Mouse (Mus musculus) myocyte (in vitro differentiated cells): ENCODE results near the gene 5730596B20Rik. TPM values are rescaled to one million over a fixed set of nuclear protein-coding genes. Genes with fewer than 3 reads are reported as not detected.
A peak's percentile ranks its signal among the peaks of the same experiment; 100 is the strongest.

ENCODE experiments used
- H3K27me3 ChIP-seq: one replicate; pipeline ENCODE4 v1.6.1; 2011; ENCODE audit not compliant: control insufficient read depth, insufficient read depth, insufficient read length
- H3K36me3 ChIP-seq: one replicate; pipeline ENCODE4 v1.6.1; 2011; ENCODE audit not compliant: control insufficient read depth, insufficient read depth
- H3K4me2 ChIP-seq: one replicate; pipeline ENCODE4 v1.6.1; 2011; ENCODE audit warnings: low read depth, control low read depth
- H3K4me3 ChIP-seq: one replicate; pipeline ENCODE4 v1.5.1; 2011; ENCODE audit warnings: mild to moderate bottlenecking, control low read depth, moderate library complexity
- H3K79me2 ChIP-seq: one replicate; pipeline ENCODE4 v1.6.1; 2011; ENCODE audit not compliant: control insufficient read depth, insufficient read depth
- H3ac ChIP-seq: one replicate; pipeline ENCODE4 v1.6.1; 2011; ENCODE audit not compliant: control insufficient read depth, insufficient read length
- CEBPB ChIP-seq: IDR thresholded peaks from 2 replicates; pipeline ENCODE4 v1.6.1; 2011; ENCODE audit warnings: mild to moderate bottlenecking, moderate library complexity; ENCODE audit not compliant: poor library complexity, insufficient read depth, severe bottlenecking
- E2F4 ChIP-seq: IDR thresholded peaks from one replicate; pipeline ENCODE4 v1.6.1; 2011; ENCODE audit warnings: mild to moderate bottlenecking, control low read depth, moderate library complexity; ENCODE audit not compliant: insufficient read depth
- MAX ChIP-seq: IDR thresholded peaks from one replicate; pipeline ENCODE4 v1.6.1; 2011; ENCODE audit warnings: low read depth, mild to moderate bottlenecking, control low read depth
- MYOD1 ChIP-seq, 3 experiments: IDR thresholded peaks; one replicate each; pipeline ENCODE4 v1.6.1; 2011; ENCODE audit warnings: control low read depth in 2 of 3, low read depth in 2 of 3, mild to moderate bottlenecking in 2 of 3, moderate library complexity in 1 of 3; ENCODE audit not compliant: insufficient read length in 2 of 3, control insufficient read depth in 1 of 3
- MYOG ChIP-seq, 3 experiments: IDR thresholded peaks; one replicate each; pipeline ENCODE4 v1.6.1; 2011; ENCODE audit warnings: control low read depth in 2 of 3, low read depth in 2 of 3, mild to moderate bottlenecking in 2 of 3; ENCODE audit not compliant: insufficient read length in 2 of 3, control insufficient read depth in 1 of 3, insufficient read depth in 1 of 3
- POLR2A ChIP-seq: IDR thresholded peaks from one replicate; pipeline ENCODE4 v1.6.1; 2011; ENCODE audit warnings: low read depth, mild to moderate bottlenecking, control low read depth, moderate library complexity; ENCODE audit not compliant: insufficient read length
- POLR2AphosphoS2 ChIP-seq: IDR thresholded peaks from one replicate; pipeline ENCODE4 v1.6.1; 2011; ENCODE audit warnings: low read depth, control low read depth; ENCODE audit not compliant: insufficient read length
- REST ChIP-seq: IDR thresholded peaks from one replicate; pipeline ENCODE4 v1.6.1; 2011; ENCODE audit warnings: mild to moderate bottlenecking, control low read depth, moderate library complexity; ENCODE audit not compliant: insufficient read depth, insufficient read length
- SRF ChIP-seq: IDR thresholded peaks from one replicate; pipeline ENCODE4 v1.6.1; 2011; ENCODE audit warnings: low read depth; ENCODE audit not compliant: control insufficient read depth, insufficient read length
- TCF12 ChIP-seq: IDR thresholded peaks from one replicate; pipeline ENCODE4 v1.6.1; 2011; ENCODE audit warnings: mild to moderate bottlenecking, control low read depth; ENCODE audit not compliant: poor library complexity, insufficient read depth, severe bottlenecking
- TCF3 ChIP-seq: IDR thresholded peaks from one replicate; pipeline ENCODE4 v1.6.1; 2011; ENCODE audit warnings: low read depth, control low read depth; ENCODE audit not compliant: insufficient read length
- USF1 ChIP-seq: IDR thresholded peaks from one replicate; pipeline ENCODE4 v1.6.1; 2011; ENCODE audit warnings: low read depth, mild to moderate bottlenecking, control low read depth, moderate library complexity
- polyA plus RNA-seq: library from polyadenylated mRNA; unstranded; fragments of >200 nt; fragmentation: generic; extraction: Trizol; gene quantifications from one replicate; pipeline ENCODE4 v1.2.1, GENCODE M21; 2012; ENCODE audit warnings: missing spikeins

Gene 5730596B20Rik
- polyA plus RNA-seq, 1 experiment, result 0.11 TPM

- no peaks in the 10 kb centered on the region for H3K27me3 ChIP-seq
- H3K4me2 ChIP-seq, result no peak overlapping the region
- H3K36me3 ChIP-seq, result no peaks in the 10 kb centered on the region
- no peak overlapping the region for H3K4me3 ChIP-seq
- peaks cover 7% of the 10 kb centered on the region for H3K79me2 ChIP-seq
- no peak for TF ChIP-seq SRF
- TF ChIP-seq MYOG (IDR thresholded peaks at IDR 0.05; ENCODE audit: control insufficient read depth in 1 of 3, insufficient read depth in 1 of 3, insufficient read length in 2 of 3, low read depth in 2 of 3), result no peak
- TF ChIP-seq POLR2A, result no peak
- TF ChIP-seq USF1, result no peak
- no peak for TF ChIP-seq CEBPB
- TF ChIP-seq REST, result no peak
- no peak for TF ChIP-seq TCF12
- no peak for TF ChIP-seq E2F4
- TF ChIP-seq MAX, result no peak
- TF ChIP-seq POLR2AphosphoS2, result no peak
- TF ChIP-seq MYOD1 (IDR thresholded peaks at IDR 0.05; ENCODE audit: control insufficient read depth in 1 of 3, insufficient read length in 2 of 3, low read depth in 2 of 3), result no peak
- TF ChIP-seq TCF3, result no peak
- no peak overlapping the region for H3ac ChIP-seq
These were observed 21.8 kb upstream of the 5730596B20Rik start for GRCm38 (mm10) chr6:52155471-52155870.

- Histone ChIP-seq H3K4me2 (no peak overlapping the region), H3ac (no peak overlapping the region), H3K4me3 (no peak overlapping the region), H3K27me3 (no peaks in the 10 kb centered on the region), H3K36me3 (no peaks in the 10 kb centered on the region), H3K79me2 (peaks cover 13% of the 10 kb centered on the region)
- no peak for TF ChIP-seq USF1
- no peak for TF ChIP-seq MAX
- TF ChIP-seq CEBPB, result no peak
- TF ChIP-seq MYOG (IDR thresholded peaks at IDR 0.05; ENCODE audit: control insufficient read depth in 1 of 3, insufficient read depth in 1 of 3, insufficient read length in 2 of 3, low read depth in 2 of 3), result no peak
- no peak for TF ChIP-seq SRF
- TF ChIP-seq POLR2A, result no peak
- no peak for TF ChIP-seq REST
- TF ChIP-seq POLR2AphosphoS2, result no peak
- TF ChIP-seq E2F4, result no peak
- no peak for TF ChIP-seq TCF12
- TF ChIP-seq TCF3, result no peak
- no peak for TF ChIP-seq MYOD1 (IDR thresholded peaks at IDR 0.05; ENCODE audit: control insufficient read depth in 1 of 3, insufficient read length in 2 of 3, low read depth in 2 of 3)
These were observed 20.6 kb upstream of the 5730596B20Rik start for GRCm38 (mm10) chr6:52156551-52157200.

- H3ac ChIP-seq, result peak overlapping the region; percentile 56
- H3K79me2 ChIP-seq, result peaks cover 16% of the 10 kb centered on the region
- H3K27me3 ChIP-seq, result no peaks in the 10 kb centered on the region
- peak overlapping the region; percentile 98 for H3K4me2 ChIP-seq
- H3K36me3 ChIP-seq, result peaks cover 3% of the 10 kb centered on the region
- peak overlapping the region; percentile 86 for H3K4me3 ChIP-seq
- TF ChIP-seq USF1 (no peak), MAX (no peak), POLR2A (no peak), POLR2AphosphoS2 (no peak), MYOG (IDR thresholded peaks at IDR 0.05; ENCODE audit: control insufficient read depth in 1 of 3, insufficient read depth in 1 of 3, insufficient read length in 2 of 3, low read depth in 2 of 3) (peak in 2 of 3 experiments; percentile 15 to 26), REST (no peak), SRF (no peak), TCF3 (no peak), CEBPB (no peak), MYOD1 (IDR thresholded peaks at IDR 0.05; ENCODE audit: control insufficient read depth in 1 of 3, insufficient read length in 2 of 3, low read depth in 2 of 3) (peak in 1 of 3 experiments; percentile 46), E2F4 (no peak)
These were observed 19.6 kb upstream of the 5730596B20Rik start for GRCm38 (mm10) chr6:52157466-52158275.

GRCm38 (mm10) chr6:52158276-52159051, 18.8 kb upstream of the 5730596B20Rik start, which contains the start of gene Hoxa1:
Gene Hoxa1, minus strand, starts transcription at chr6:52158317.
- TF ChIP-seq CEBPB (peak; percentile 89), E2F4 (no peak), POLR2AphosphoS2 (peak; percentile 73), SRF (no peak), POLR2A (peak; percentile 66), REST (no peak), TCF12 (no peak), USF1 (peak; percentile 85), MYOG (IDR thresholded peaks at IDR 0.05; ENCODE audit: control insufficient read depth in 1 of 3, insufficient read depth in 1 of 3, insufficient read length in 2 of 3, low read depth in 2 of 3) (peak in 1 of 3 experiments; percentile 44), TCF3 (no peak), MAX (no peak), MYOD1 (IDR thresholded peaks at IDR 0.05; ENCODE audit: control insufficient read depth in 1 of 3, insufficient read length in 2 of 3, low read depth in 2 of 3) (no peak)
- Histone ChIP-seq H3K79me2 (peaks cover 16% of the 10 kb centered on the region), H3K36me3 (peaks cover 10% of the 10 kb centered on the region), H3K4me3 (peak within 1 kb of the TSS; percentile 86), H3K27me3 (no peaks in the 10 kb centered on the region), H3ac (peak within 1 kb of the TSS; percentile 56), H3K4me2 (peak within 1 kb of the TSS; percentile 98)
